Mouse (Mus musculus): ENCODE measurements around the gene Fcna.

DNA sequence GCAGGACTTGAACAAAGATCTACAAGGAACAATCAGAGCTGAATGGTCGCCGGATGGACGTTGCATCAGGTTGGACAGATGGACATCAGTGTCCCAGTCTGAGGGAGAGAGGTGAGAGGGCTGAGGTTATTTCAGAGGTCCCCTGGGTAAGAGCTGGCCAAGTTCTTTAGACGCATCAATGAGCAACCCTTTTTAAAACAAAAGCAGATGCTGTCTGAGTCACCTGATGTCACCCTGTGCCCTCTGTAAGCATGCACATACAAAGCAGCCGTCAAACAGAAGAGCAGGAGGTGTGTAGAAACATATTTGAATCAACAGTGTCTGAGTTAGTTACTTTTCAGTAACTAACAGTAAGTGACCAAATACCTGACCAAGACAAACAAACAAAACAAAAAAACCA is 36.3 kb upstream of the Fcna start:
- no peak for TF ChIP-seq CTCF (IDR thresholded peaks at IDR 0.05; ENCODE audit: borderline replicate concordance, extremely low read depth, insufficient read depth, insufficient read length)
- no peak for TF ChIP-seq POLR2A (IDR thresholded peaks at IDR 0.05; ENCODE audit: borderline replicate concordance, extremely low read depth, insufficient read depth, insufficient read length, poor library complexity, severe bottlenecking)

Data from brain, embryonic 14.5 days (tissue).